Mouse (Mus musculus): ENCODE measurements around the gene Ndufa4l2. TPM values are rescaled to one million over a fixed set of nuclear protein-coding genes. Genes with fewer than 3 reads are reported as not detected.
A peak's percentile ranks its signal among the peaks of the same experiment; 100 is the strongest.

Ndufa4l2 gene
- polyA plus RNA-seq, 1 experiment from 2014 or later = not detected

DNA sequence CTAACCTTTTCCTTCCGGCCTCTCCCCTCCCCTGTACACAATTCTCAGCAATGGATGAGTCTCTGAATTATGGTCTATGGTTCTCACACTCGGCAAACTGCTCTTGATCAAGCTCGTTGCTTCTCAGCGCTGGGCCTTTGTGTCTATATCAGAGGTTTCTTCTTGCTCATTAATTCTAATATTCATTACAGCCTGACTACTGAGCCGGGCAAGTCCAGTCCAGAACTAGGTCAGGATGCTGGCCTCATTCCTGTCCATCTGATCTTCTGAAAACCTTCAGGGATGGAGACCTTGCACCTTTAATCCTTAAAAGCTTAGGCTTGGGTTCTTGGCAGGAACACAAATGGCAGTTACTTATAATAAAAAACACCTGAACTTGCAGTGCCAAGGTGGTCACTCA is 15.3 kb upstream of the Ndufa4l2 start:
- H3K4me3 ChIP-seq (ENCODE audit: inconsistent target) = no peak overlapping the region
- no peaks in the 10 kb centered on the region for H3K79me2 ChIP-seq (ENCODE audit: inconsistent target)
- 91% methylated on average over 5 of the region's 5 CpGs for WGBS (ENCODE audit: missing documents)
- H3K27ac ChIP-seq = no peak overlapping the region
- H3K36me3 ChIP-seq (ENCODE audit: inconsistent target) = peaks cover 44% of the 10 kb centered on the region

- Histone ChIP-seq H3K27ac (no peak overlapping the region), H3K4me3 (ENCODE audit: inconsistent target) (no peak overlapping the region), H3K79me2 (ENCODE audit: inconsistent target) (no peaks in the 10 kb centered on the region), H3K36me3 (ENCODE audit: inconsistent target) (peaks cover 39% of the 10 kb centered on the region)
- WGBS (ENCODE audit: missing documents) = 91% methylated on average over 4 of the region's 4 CpGs
These were observed 14.7 kb upstream of the Ndufa4l2 start for GRCm38 (mm10) chr10:127500042-127500441.

DNA sequence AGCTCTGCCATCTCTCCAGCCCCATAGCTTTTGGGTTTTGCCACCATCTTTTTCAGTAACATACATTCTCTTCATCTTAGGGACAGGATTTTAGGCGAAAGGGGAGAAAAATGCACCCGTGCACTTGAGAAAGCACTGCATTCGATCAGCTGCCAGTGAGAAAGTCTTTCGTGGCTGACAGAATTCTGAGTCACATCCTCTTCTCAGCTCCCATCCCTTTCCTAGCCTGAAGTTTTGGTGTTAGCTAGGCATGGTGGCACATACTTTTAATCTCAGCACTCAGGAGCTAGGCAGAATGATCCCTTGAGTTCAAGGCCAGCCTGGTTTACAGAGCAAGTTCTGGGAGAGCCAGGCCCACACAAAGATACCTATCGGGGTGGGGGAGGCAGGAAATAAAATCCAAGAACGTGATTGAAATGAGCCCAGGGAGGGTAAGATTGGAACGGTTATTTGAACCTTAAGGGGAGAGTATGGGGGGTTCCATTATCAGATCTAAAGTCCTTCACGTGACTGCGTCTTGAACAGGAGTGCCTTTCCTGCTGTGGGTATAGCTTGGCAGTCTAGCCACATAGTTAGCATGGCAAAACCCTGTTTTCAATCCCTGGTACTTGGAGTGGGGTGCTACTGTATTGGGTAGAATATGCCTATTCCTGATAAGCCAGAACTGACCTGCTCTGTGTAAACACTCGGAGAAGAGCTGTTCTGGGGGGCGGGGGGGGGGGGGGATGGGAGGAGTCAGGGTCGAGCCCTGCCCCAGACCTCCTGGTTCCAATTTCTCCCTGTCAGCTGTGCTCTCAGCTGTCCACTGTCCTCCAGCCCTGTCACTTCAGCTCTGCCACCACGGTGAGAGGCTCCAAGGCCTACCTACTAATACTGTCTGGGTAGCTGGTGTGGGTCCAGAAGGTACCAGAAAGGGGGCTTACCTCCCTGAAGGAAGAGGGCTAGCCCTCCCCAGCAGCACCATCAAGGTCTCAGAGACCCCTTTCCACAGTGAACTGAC is 13.6 kb upstream of the Ndufa4l2 start, which contains the start of gene Stac3:
Stac3 (plus strand) TSS at position 793 of the 1,000 bp plus-strand sequence.
- Histone ChIP-seq H3K4me3 (ENCODE audit: inconsistent target) (no peak within 1 kb of the TSS), H3K36me3 (ENCODE audit: inconsistent target) (peaks cover 27% of the 10 kb centered on the region), H3K79me2 (ENCODE audit: inconsistent target) (no peaks in the 10 kb centered on the region), H3K27ac (no peak within 1 kb of the TSS)
- 87% methylated on average over 13 of the region's 13 CpGs for WGBS (ENCODE audit: missing documents)

DNA sequence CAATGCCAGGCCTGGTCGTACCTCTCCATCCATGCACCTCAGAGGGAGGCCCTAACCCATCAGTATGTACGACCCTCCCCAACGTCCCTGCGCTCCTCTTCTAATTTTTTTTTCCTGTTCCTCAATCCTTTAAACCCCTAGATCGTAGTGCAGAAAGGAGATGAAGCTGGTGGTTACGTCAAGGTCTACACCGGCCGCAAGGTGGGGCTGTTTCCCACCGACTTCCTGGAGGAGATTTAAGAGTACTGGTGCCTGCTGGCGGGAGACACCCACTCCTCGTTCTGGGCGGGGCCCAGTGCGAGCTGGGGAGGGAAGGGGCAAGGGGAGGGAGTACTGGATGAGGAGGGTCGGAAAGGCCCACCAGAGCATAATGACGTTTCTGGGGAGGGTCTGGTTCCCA is 6.5 kb upstream of the Ndufa4l2 start:
- 16% methylated on average over 15 of the region's 15 CpGs for WGBS (ENCODE audit: missing documents)
- Histone ChIP-seq H3K79me2 (ENCODE audit: inconsistent target) (no peaks in the 10 kb centered on the region), H3K4me3 (ENCODE audit: inconsistent target) (no peak overlapping the region), H3K36me3 (ENCODE audit: inconsistent target) (no peaks in the 10 kb centered on the region), H3K27ac (no peak overlapping the region)

- H3K4me3 ChIP-seq (ENCODE audit: inconsistent target) = no peak overlapping the region
- no peaks in the 10 kb centered on the region for H3K36me3 ChIP-seq (ENCODE audit: inconsistent target)
- no peak overlapping the region for H3K27ac ChIP-seq
- WGBS (ENCODE audit: missing documents) = 4% methylated on average over 35 of the region's 35 CpGs
- no peaks in the 10 kb centered on the region for H3K79me2 ChIP-seq (ENCODE audit: inconsistent target)
These were observed 5.5 kb upstream of the Ndufa4l2 start for GRCm38 (mm10) chr10:127509051-127509836.

GRCm38 (mm10) chr10:127509837-127510701 is 4.7 kb upstream of the Ndufa4l2 start:
- Histone ChIP-seq H3K4me3 (ENCODE audit: inconsistent target) (no peak overlapping the region), H3K79me2 (ENCODE audit: inconsistent target) (no peaks in the 10 kb centered on the region), H3K27ac (no peak overlapping the region), H3K36me3 (ENCODE audit: inconsistent target) (no peaks in the 10 kb centered on the region)
- WGBS (ENCODE audit: missing documents) = 56% methylated on average over 17 of the region's 17 CpGs

GRCm38 (mm10) chr10:127510895-127511617 is 3.7 kb upstream of the Ndufa4l2 start:
- Histone ChIP-seq H3K4me3 (ENCODE audit: inconsistent target) (no peak overlapping the region; the same call in 1 of the 2 replicates), H3K27ac (no peak overlapping the region), H3K36me3 (ENCODE audit: inconsistent target) (no peaks in the 10 kb centered on the region), H3K79me2 (ENCODE audit: inconsistent target) (no peaks in the 10 kb centered on the region)
- 20% methylated on average over 10 of the region's 11 CpGs for WGBS (ENCODE audit: missing documents)

DNA sequence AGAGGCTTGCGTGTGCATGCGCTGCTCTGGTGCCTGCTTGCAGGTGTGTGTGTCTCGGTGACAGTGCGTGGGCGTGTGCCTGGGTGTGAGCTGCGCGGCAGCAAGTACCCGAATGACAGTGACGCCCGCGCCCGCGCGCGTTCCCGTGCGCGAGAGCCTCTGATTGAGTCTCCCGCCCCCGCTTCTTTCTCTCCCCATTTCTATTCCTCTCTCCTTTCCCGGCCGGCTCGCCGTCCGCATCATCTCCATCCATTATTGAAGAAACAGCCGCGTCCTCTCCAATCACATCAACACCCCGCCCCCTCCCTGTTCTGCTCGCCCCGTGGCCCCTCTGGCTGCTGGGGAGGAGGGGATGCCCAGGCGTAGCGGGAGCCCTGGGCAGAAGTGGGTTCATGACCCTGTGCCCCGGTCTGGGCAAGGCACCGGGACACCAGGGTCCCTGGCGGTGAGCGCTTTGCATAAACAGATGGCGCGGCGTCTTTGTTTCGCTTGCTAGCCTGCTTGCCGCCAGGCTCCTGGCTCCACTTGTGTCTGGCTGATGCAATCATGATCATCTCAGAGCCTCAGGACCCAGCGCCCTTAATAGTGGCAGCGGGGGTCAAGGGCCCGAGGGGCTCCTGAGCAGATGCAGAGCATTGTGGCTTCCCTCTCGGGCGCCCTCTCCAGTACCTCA is 3.0 kb upstream of the Ndufa4l2 start:
- 2% methylated on average over 44 of the region's 46 CpGs for WGBS (ENCODE audit: missing documents)
- H3K36me3 ChIP-seq (ENCODE audit: inconsistent target) = no peaks in the 10 kb centered on the region
- H3K27ac ChIP-seq = no peak overlapping the region
- no peaks in the 10 kb centered on the region for H3K79me2 ChIP-seq (ENCODE audit: inconsistent target)
- H3K4me3 ChIP-seq (ENCODE audit: inconsistent target) = peak overlapping the region; percentile 36

GRCm38 (mm10) chr10:127512307-127512666 is 2.5 kb upstream of the Ndufa4l2 start:
- WGBS (ENCODE audit: missing documents) = 13% methylated on average over 7 of the region's 7 CpGs
- Histone ChIP-seq H3K4me3 (ENCODE audit: inconsistent target) (peak overlapping the region; percentile 36), H3K79me2 (ENCODE audit: inconsistent target) (no peaks in the 10 kb centered on the region), H3K36me3 (ENCODE audit: inconsistent target) (no peaks in the 10 kb centered on the region), H3K27ac (no peak overlapping the region)

DNA sequence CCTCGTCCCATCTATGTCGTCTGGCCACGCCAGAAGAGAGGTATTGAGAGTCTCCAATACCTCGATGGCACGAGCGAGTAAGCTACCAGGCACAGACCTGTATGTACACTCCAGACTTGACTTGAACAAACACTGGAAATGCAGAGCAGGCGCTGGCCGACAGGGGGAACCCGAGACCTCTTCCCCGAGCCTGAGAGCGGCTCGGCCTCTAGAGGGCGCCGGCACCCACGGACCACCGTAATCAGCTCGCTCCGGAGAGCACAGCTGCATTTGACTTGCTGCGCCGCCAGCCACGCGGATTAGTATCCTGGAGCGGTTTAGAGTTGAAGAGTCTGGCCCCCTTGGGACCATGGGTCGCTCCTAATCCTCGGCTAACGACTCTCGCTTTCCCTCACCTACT is 2.0 kb upstream of the Ndufa4l2 start:
- Histone ChIP-seq H3K27ac (no peak overlapping the region), H3K4me3 (ENCODE audit: inconsistent target) (peak overlapping the region; percentile 36; the same call in 1 of the 2 replicates)
- 0% methylated on average over 27 of the region's 27 CpGs for WGBS (ENCODE audit: missing documents)

GRCm38 (mm10) chr10:127513501-127514091 is 1.2 kb upstream of the Ndufa4l2 start:
- H3K79me2 ChIP-seq (ENCODE audit: inconsistent target) = no peaks in the 10 kb centered on the region
- no peak overlapping the region for H3K27ac ChIP-seq

More for the DNA sequence above, 2.0 kb upstream of the Ndufa4l2 start:
- Histone ChIP-seq H3K36me3 (ENCODE audit: inconsistent target) (no peaks in the 10 kb centered on the region; the same call in 1 of the 2 replicates), H3K79me2 (ENCODE audit: inconsistent target) (no peaks in the 10 kb centered on the region)

DNA sequence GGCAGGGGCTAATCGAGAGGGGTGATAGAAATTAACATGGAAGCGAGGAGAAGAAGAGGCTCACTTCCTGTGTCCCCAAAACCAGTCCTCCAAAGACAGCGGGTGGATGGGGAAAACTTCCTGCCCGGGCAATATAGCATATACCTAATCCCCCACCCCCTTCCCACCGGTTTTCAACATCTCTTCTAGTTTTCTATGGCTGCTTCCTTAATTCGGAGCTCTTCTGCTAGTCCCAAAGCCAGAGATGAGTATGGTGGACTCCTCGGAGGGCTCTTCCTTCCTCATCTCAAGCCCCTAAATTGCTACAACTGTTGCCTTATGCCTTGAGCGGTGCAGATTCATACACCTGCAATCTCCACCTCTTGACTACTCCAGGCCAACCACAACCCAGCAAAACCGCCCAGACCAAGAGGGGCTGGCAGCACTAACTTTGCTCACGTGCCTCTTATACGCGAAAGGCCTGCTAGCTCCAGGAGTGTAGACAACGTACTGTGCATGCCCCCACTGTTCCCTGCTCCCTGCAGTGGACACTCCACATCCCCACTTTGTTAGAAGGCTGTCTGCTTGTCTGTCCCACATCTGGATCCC is 562 bp upstream of the Ndufa4l2 start:
- no peak overlapping the region for H3K4me3 ChIP-seq (ENCODE audit: inconsistent target)
- no peak overlapping the region for H3K27ac ChIP-seq
- 13% methylated on average over 13 of the region's 13 CpGs for WGBS (ENCODE audit: missing documents)

More at GRCm38 (mm10) chr10:127513501-127514091, 1.2 kb upstream of the Ndufa4l2 start:
- no peak overlapping the region for H3K4me3 ChIP-seq (ENCODE audit: inconsistent target)
- no peaks in the 10 kb centered on the region; the same call in 1 of the 2 replicates for H3K36me3 ChIP-seq (ENCODE audit: inconsistent target)
- 8% methylated on average over 16 of the region's 16 CpGs for WGBS (ENCODE audit: missing documents)

More for the DNA sequence above, 562 bp upstream of the Ndufa4l2 start:
- no peaks in the 10 kb centered on the region; the same call in 1 of the 2 replicates for H3K36me3 ChIP-seq (ENCODE audit: inconsistent target)
- H3K79me2 ChIP-seq (ENCODE audit: inconsistent target) = no peaks in the 10 kb centered on the region
